Mouse (Mus musculus): ENCODE data around the gene Tmem213.

- TF ChIP-seq NRF1 (IDR thresholded peaks at IDR 0.05; ENCODE audit: insufficient read depth, low read depth, low read length, poor library complexity, severe bottlenecking) (no peak), CHD1 (IDR thresholded peaks at IDR 0.05; ENCODE audit: low read depth, low read length) (no peak), USF2 (IDR thresholded peaks at IDR 0.05; ENCODE audit: borderline replicate concordance in 1 of 2, insufficient read depth in 1 of 2, low read depth in 1 of 2, low read length in 2 of 2) (no peak), CTCF (IDR thresholded peaks at IDR 0.05 in 2 of 3, conservative IDR thresholded peaks at IDR 0.05 in 1 of 3; ENCODE audit: control insufficient read depth in 1 of 3, insufficient read depth in 1 of 3, low read depth in 2 of 3, low read length in 3 of 3, poor library complexity in 1 of 3, severe bottlenecking in 1 of 3) (no peak), JUND (IDR thresholded peaks at IDR 0.05; ENCODE audit: low read depth, low read length) (no peak), ETS1 (IDR thresholded peaks at IDR 0.05; ENCODE audit: low read depth, low read length) (no peak), GATA1 (IDR thresholded peaks at IDR 0.05; ENCODE audit: low read depth, low read length) (no peak), MAX (IDR thresholded peaks at IDR 0.05; ENCODE audit: low read length) (no peak), RAD21 (IDR thresholded peaks at IDR 0.05; ENCODE audit: low read depth, low read length) (no peak)
These were observed 36.8 kb upstream of the Tmem213 start for GRCm38 (mm10) chr6:38072137-38072796.

Measured in MEL (cell line).